Mouse (Mus musculus) liver, adult 2 months (tissue): ENCODE measurements around the gene Ankrd34a.

ENCODE experiments used
- CTCF ChIP-seq: fragments of 200-500 bp; IDR thresholded peaks from 2 replicates; pipeline ENCODE4 v1.5.1; 2011; ENCODE audit warnings: low read depth, low read length, control low read depth
- POLR2A ChIP-seq: fragments of 200-500 bp; IDR thresholded peaks from 2 replicates; pipeline ENCODE4 v1.6.1; 2011; ENCODE audit warnings: low read length, control low read depth; ENCODE audit not compliant: insufficient read depth; ENCODE audit errors: extremely low read depth

DNA sequence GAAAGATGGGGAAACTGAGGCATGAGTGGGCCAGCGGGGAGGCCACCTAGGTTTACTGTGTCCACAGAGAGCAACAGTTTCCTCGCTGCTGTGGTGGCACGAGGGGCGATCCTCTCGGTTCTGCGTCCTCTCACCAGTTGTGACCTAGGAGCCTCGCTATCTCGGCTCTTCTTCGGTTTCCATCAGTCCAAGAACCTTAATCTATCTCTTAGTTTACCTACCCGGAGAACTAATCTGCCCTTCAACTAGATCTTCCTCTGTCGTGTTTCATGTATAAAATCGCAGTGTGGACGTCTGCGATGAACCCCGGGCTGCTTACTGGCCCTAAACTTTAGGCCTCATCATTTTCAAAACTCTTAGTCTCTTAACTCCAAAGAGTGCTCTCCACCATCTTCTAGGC is 39.5 kb downstream of the Ankrd34a start:
- no peak for TF ChIP-seq CTCF
- TF ChIP-seq POLR2A: no peak
